Mouse (Mus musculus): Measurements from ENCODE around the gene Gm10944.

GRCm38 (mm10) chr10:10681048-10681447 lies at the start of gene Gm10944:
- no peak for TF ChIP-seq CTCF (IDR thresholded peaks at IDR 0.05; ENCODE audit: borderline replicate concordance, extremely low read depth, insufficient read depth, insufficient read length)
- TF ChIP-seq POLR2A (IDR thresholded peaks at IDR 0.05; ENCODE audit: borderline replicate concordance, extremely low read depth, insufficient read depth, insufficient read length, poor library complexity, severe bottlenecking) = no peak

Measured in brain, embryonic 14.5 days (tissue).